ENCODE assay signal across 8 mouse cellular contexts in genomic region chr16:37011061-37011921, GRCm38 (mm10). TPM values are rescaled to one million over a fixed set of nuclear protein-coding genes. Genes with fewer than 3 reads are reported as not detected.
A peak's percentile ranks its signal among the peaks of the same experiment; 100 is the strongest.
DNase-seq lines count a peak whose midpoint lies in the region; ATAC-seq and TF ChIP-seq lines count a peak whose summit lies in the region.

TSS of gene Polq (plus strand) at chr16:37011786.

- H3K27me3 ChIP-seq in hindbrain, embryonic 10.5 days (ENCODE audit: insufficient read depth, poor library complexity, severe bottlenecking) = no peaks in the 10 kb centered on the region
- H3K27me3 ChIP-seq in lung, postnatal 0 days (replicated peaks; ENCODE audit: insufficient read depth, low read length) = no peaks in the 10 kb centered on the region

- peaks cover 16% of the 10 kb centered on the region for H3K4me1 ChIP-seq in hindbrain, embryonic 10.5 days (replicated peaks)
- peaks cover 7% of the 10 kb centered on the region; the same call in 1 of the 2 replicates for H3K4me1 ChIP-seq in lung, postnatal 0 days (ENCODE audit: insufficient read depth, low read depth, low read length)

- 7% methylated on average over 30 of the region's 30 CpGs for WGBS in hindbrain, embryonic 10.5 days
- 2% methylated on average over 30 of the region's 30 CpGs for WGBS in lung, postnatal 0 days

- peak within 1 kb of the TSS; percentile 26 for H3K9ac ChIP-seq in lung, postnatal 0 days (replicated peaks; ENCODE audit: low read depth)

- no peak for TF ChIP-seq CTCF in lung, postnatal 0 days (IDR thresholded peaks at IDR 0.05)

- ATAC-seq in frontal cortex, adult (ENCODE audit: low TSS enrichment) = peak; percentile 99
- ATAC-seq in lung, postnatal 0 days = peak; percentile 99

- H3K9me3 ChIP-seq in hindbrain, embryonic 10.5 days = no peaks in the 10 kb centered on the region
- H3K9me3 ChIP-seq in lung, postnatal 0 days (ENCODE audit: low read length) = no peaks in the 10 kb centered on the region

- H3K4me2 ChIP-seq in lung, postnatal 0 days (replicated peaks; ENCODE audit: low read depth, low read length) = peak within 1 kb of the TSS; percentile 84

- peak within 1 kb of the TSS; percentile 86 for H3K27ac ChIP-seq in hindbrain, embryonic 10.5 days
- H3K27ac ChIP-seq in lung, postnatal 0 days (ENCODE audit: low read length) = no peak within 1 kb of the TSS

- peak; percentile 91 for DNase-seq in MN1 (ENCODE audit: low spot score)
- peak; percentile 94 for DNase-seq in cerebellum, adult 9-10 months
- peak; percentile 90 for DNase-seq in hindbrain, embryonic 10.5 days (ENCODE audit: low spot score)
- DNase-seq in layer of hippocampus, adult 9-11 months = peak; percentile 92
- DNase-seq in lung, postnatal 0 days (ENCODE audit: low spot score) = peak; percentile 96
- peak; percentile 93 for DNase-seq in ovary, postnatal 14 days (ENCODE audit: low spot score)
- peak; percentile 95 for DNase-seq in thymus, postnatal 14 days

- peaks cover 16% of the 10 kb centered on the region for H3K36me3 ChIP-seq in hindbrain, embryonic 10.5 days
- no peaks in the 10 kb centered on the region for H3K36me3 ChIP-seq in lung, postnatal 0 days (ENCODE audit: insufficient read depth, low read length)

- H3K4me3 ChIP-seq in hindbrain, embryonic 10.5 days = peak within 1 kb of the TSS; percentile 96
- H3K4me3 ChIP-seq in lung, postnatal 0 days (ENCODE audit: low read depth, low read length) = peak within 1 kb of the TSS; percentile 58

- TF ChIP-seq EP300 in lung, postnatal 0 days (IDR thresholded peaks at IDR 0.05) = no peak

RNA-seq across cellular contexts. Expression of gene Polq, which starts in this region (rescaled TPM):
- polyA plus RNA-seq in hindbrain, embryonic 10.5 days (2016; fragmentation: Nextera tagmentation; extraction: Ambion mirVana) = 9.6 and 12.6 TPM in 2 replicates
- 0.38 and 0.58 TPM in 2 replicates for polyA plus RNA-seq in lung, postnatal 0 days (2015; fragmentation: Nextera tagmentation; extraction: Ambion mirVana)

Comparison
In these comparisons a context has a peak if more than half of its experiments do, and no peak if none do; other contexts are left out.
1. Peak in DNase-seq, ATAC-seq, H3K4me3 ChIP-seq, H3K9ac ChIP-seq and H3K4me2 ChIP-seq in lung, postnatal 0 days; RNA of the gene not detected or under 1 TPM.